Mouse (Mus musculus) heart, postnatal 14 days (tissue): Measurements from ENCODE around the gene Defa34. TPM values are rescaled to one million over a fixed set of nuclear protein-coding genes. Genes with fewer than 3 reads are reported as not detected.
"Not testable (repeated sequence)": the region's sequence is repeated elsewhere in the genome, so short reads cannot be mapped to it uniquely, and the experiment has no call there.

Source experiments
- DNase-seq, 2 experiments: peaks; one replicate each; pipeline ENCODE4 v3.0.0; 2021 to 2022
- intact Hi-C: fragments of 180-260 bp; cut with DNase I; formaldehyde crosslinking; loops from one replicate; pipeline ENCODE4 v1.15.1; 2025
- long read RNA-seq, 2 experiments: library from polyadenylated mRNA; stranded (forward); transcript quantifications; one replicate each; pipeline ENCODE4 v2.0.0; 2021
- total RNA-seq, 2 experiments: library from RNA; stranded (reverse); gene quantifications; 2 replicates each; pipeline ENCODE4 v1.2.3; 2021

Defa34 gene
- total RNA-seq: not detected
- long read RNA-seq, experiment 1: 0 reads
- long read RNA-seq, experiment 2: 0 reads

DNA sequence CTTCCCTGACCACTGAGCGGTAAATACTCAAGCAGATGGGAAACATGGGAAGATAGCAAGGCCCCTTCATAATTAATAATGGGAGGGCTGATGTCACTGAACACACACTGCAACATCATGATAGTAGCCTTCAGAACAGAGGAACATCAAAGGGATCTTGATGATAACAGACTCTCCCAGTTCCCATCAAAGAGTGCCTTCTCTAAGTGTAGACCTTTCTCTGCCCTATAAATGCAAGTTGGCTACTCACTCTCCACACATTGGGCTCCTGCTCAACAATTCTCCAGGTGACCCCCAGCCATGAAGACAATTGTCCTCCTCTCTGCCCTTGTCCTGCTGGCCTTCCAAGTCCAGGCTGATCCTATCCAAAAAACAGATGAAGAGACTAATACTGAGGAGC is at the start of gene Defa34:
Gene Defa34 (plus strand): TSS at position 301 of the 400 bp plus-strand sequence.
- intact Hi-C loops: not testable (repeated sequence)

DNA sequence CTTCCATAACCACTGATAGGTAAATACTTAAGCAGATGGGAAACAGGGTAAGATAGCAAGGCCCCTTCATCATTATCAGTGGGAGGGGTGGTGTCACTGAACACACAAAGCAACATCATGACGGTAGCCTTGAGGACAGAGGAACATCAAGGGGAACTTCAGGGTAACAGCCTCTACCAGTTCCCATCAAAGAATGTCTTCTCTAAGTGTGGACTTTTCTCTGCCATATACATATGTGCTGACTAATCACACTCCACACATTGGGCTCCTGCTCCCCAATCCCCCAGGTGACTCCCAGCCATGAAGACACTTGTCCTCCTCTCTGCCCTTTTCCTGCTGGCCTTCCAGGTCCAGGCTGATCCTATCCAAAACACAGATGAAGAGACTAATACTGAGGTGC is 47.7 kb upstream of the Defa34 start, which contains the start of gene Defa26:
Gene Defa26 (plus strand): TSS at position 301 of the 400 bp plus-strand sequence.
- intact Hi-C loops, DNase-seq: not testable (repeated sequence)

More for the DNA sequence above, at the start of gene Defa34:
- DNase-seq: not testable (repeated sequence)

DNA sequence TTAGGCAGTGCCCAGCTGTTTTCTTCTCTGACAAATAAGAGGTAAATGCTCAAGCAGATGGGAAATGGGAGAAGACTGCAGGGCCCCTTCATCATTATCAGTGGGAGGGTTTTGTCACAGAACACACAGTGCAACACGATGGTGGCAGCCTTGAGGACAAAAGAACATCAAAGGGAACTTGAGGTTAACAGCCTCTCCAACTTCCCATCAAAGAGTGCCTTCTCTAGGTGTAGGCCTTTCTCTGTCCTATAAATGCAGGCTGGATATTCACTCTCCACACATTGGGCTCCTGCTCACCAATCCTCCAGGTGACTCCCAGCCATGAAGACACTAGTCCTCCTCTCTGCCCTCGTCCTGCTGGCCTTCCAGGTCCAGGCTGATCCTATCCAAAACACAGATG is 10.1 kb upstream of the Defa34 start, which contains the start of gene Defa17:
Gene Defa17 (plus strand): TSS at position 301 of the 400 bp plus-strand sequence.
- DNase-seq, intact Hi-C loops: not testable (repeated sequence)

DNA sequence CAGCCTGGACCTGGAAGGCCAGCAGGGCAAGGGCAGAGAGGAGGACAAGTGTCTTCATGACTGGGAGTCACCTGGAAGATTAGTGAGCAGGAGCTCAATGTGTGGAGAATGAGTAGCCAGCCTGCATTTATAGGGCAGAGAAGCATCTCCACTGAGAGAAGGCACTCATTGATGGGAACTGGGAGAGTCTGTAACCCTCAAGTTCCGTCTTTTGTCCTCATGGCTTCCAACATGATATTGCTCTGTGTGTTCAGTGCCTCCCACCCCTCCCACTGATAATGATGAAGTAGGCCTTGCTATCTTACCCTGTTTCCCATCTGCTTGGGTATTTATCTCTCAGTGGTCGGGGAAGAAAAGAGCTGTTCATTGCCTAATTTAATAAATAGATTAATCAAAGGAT is 37.9 kb downstream of the Defa34 start, which contains the start of gene AY761184:
Gene AY761184 (minus strand): TSS at position 101 of the 400 bp plus-strand sequence.
- DNase-seq, intact Hi-C loops: not testable (repeated sequence)

Other genes with a start within 250 kb of the Defa34 start
- not detected for gene Defa36, start 238.4 kb upstream of the Defa34 start, total RNA-seq
- not detected for gene Gm7849, start 209.2 kb upstream of the Defa34 start, total RNA-seq
- not detected for gene Defa20, start 156.5 kb upstream of the Defa34 start, total RNA-seq
- not detected for gene Defa32, start 136.8 kb upstream of the Defa34 start, total RNA-seq
- gene Defa37, start 100.4 kb upstream of the Defa34 start, total RNA-seq: not detected
- not detected for gene Defa28, start 82.8 kb upstream of the Defa34 start, total RNA-seq
- not detected for gene Gm7861, start 71.3 kb upstream of the Defa34 start, total RNA-seq
- gene Defa26, start 47.6 kb upstream of the Defa34 start, total RNA-seq: not detected
- gene Defa17, start 10.0 kb upstream of the Defa34 start, total RNA-seq: not detected
- not detected for gene AY761184, start 37.8 kb downstream of the Defa34 start, total RNA-seq
- gene Defa24, start 68.7 kb downstream of the Defa34 start, total RNA-seq: not detected
- not detected for gene Defb50, start 157.7 kb downstream of the Defa34 start, total RNA-seq
- gene Defb2, start 174.1 kb downstream of the Defa34 start, total RNA-seq: not detected
- not detected for gene Defb10, start 193.1 kb downstream of the Defa34 start, total RNA-seq
- gene Defb9, start 219.6 kb downstream of the Defa34 start, total RNA-seq: not detected
- gene Defb11, start 240.6 kb downstream of the Defa34 start, total RNA-seq: not detected